In genomic region chr13:94519276-94519675, GRCm38 (mm10) we compare ENCODE assay signal across 26 mouse cellular contexts.
DNase-seq lines count a peak whose midpoint lies in the region; ATAC-seq lines count a peak whose summit lies in the region.
"Had no signal": no experiment of that assay in that cellular context is flagged by ENCODE, and none has a peak within 500 bp of the region (broad histone marks: within the 10 kb centered on the region; RNA-seq: fewer than 3 reads in every experiment).

No protein-coding gene starts in this region.

- DNase-seq in heart, embryonic 10.5 days (ENCODE audit: low spot score), result no peak
- DNase-seq in heart, postnatal 4 days, result no peak
- no peak for DNase-seq in cerebellum, postnatal 36 days
- DNase-seq: adrenal gland, adult 8-10 months; B cell, adult 2 months; cerebellum, adult 2 months; cerebellum, postnatal 14 days; gastrocnemius, postnatal 10 days; kidney, adult 9 months; kidney, postnatal 10 days; layer of hippocampus, postnatal 36 days; lung, embryonic 14.5 days; lung, postnatal 14 days; thymus, postnatal 4 days had no signal

- H3K27me3 ChIP-seq in heart, embryonic 10.5 days (ENCODE audit: insufficient read depth, poor library complexity, severe bottlenecking), result no peaks in the 10 kb centered on the region
- no peaks in the 10 kb centered on the region for H3K27me3 ChIP-seq in heart, embryonic 12.5 days (replicated peaks)
- no peaks in the 10 kb centered on the region for H3K27me3 ChIP-seq in heart, embryonic 15.5 days
- H3K27me3 ChIP-seq: forebrain, embryonic 13.5 days; hindbrain, embryonic 12.5 days; limb, embryonic 15.5 days had no signal

- no peaks in the 10 kb centered on the region for H3K9me3 ChIP-seq in heart, embryonic 10.5 days
- no peaks in the 10 kb centered on the region for H3K9me3 ChIP-seq in heart, embryonic 12.5 days (replicated peaks)
- no peaks in the 10 kb centered on the region for H3K9me3 ChIP-seq in heart, embryonic 15.5 days (replicated peaks)
- H3K9me3 ChIP-seq: forebrain, embryonic 13.5 days; hindbrain, embryonic 12.5 days; limb, embryonic 10.5 days; limb, embryonic 15.5 days; midbrain, embryonic 10.5 days had no signal

- WGBS in heart, embryonic 10.5 days, result 64% methylated on average over 8 of the region's 8 CpGs
- whole genome bisulfite sequencing in heart, embryonic 12.5 days, result 53% methylated on average over 8 of the region's 8 CpGs
- 60% methylated on average over 8 of the region's 8 CpGs for WGBS in heart, embryonic 15.5 days

- H3K36me3 ChIP-seq in heart, embryonic 10.5 days, result no peaks in the 10 kb centered on the region
- 0 out of 2 replicates have a peak, but pooled peaks cover 2% of the 10 kb centered on the region for H3K36me3 ChIP-seq in heart, embryonic 12.5 days
- no peaks in the 10 kb centered on the region; the same call in 1 of the 2 replicates for H3K36me3 ChIP-seq in heart, embryonic 15.5 days

- no peak overlapping the region for H3K4me3 ChIP-seq in heart, embryonic 10.5 days
- no peak overlapping the region for H3K4me3 ChIP-seq in heart, embryonic 12.5 days
- no peak overlapping the region for H3K4me3 ChIP-seq in heart, embryonic 15.5 days
- H3K4me3 ChIP-seq: forebrain, embryonic 13.5 days; hindbrain, embryonic 12.5 days; limb, embryonic 10.5 days; limb, embryonic 15.5 days; midbrain, embryonic 10.5 days had no signal

- peaks cover 35% of the 10 kb centered on the region for H3K4me1 ChIP-seq in heart, embryonic 10.5 days
- H3K4me1 ChIP-seq in heart, embryonic 12.5 days (replicated peaks), result peaks cover 34% of the 10 kb centered on the region
- peaks cover 22% of the 10 kb centered on the region for H3K4me1 ChIP-seq in heart, embryonic 15.5 days (replicated peaks)
- H3K4me1 ChIP-seq: hindbrain, embryonic 12.5 days; limb, embryonic 10.5 days; limb, embryonic 15.5 days; midbrain, embryonic 10.5 days had no signal

- peak overlapping the region; percentile 82 for H3K27ac ChIP-seq in heart, embryonic 10.5 days
- peak overlapping the region; percentile 70 for H3K27ac ChIP-seq in heart, embryonic 12.5 days (ENCODE audit: poor library complexity, severe bottlenecking)
- peak overlapping the region; percentile 82 for H3K27ac ChIP-seq in heart, embryonic 15.5 days
- H3K27ac ChIP-seq: forebrain, embryonic 13.5 days; hindbrain, embryonic 12.5 days; hindbrain, postnatal 0 days; limb, embryonic 10.5 days; limb, embryonic 15.5 days; liver, embryonic 14.5 days; midbrain, embryonic 10.5 days had no signal

- H3K9ac ChIP-seq in heart, embryonic 12.5 days, result no peak overlapping the region
- H3K9ac ChIP-seq in heart, embryonic 15.5 days, result no peak overlapping the region
- H3K9ac ChIP-seq: forebrain, embryonic 13.5 days; hindbrain, embryonic 12.5 days; limb, embryonic 15.5 days; liver, embryonic 14.5 days; lung, embryonic 14.5 days had no signal

- no peak overlapping the region for H3K4me2 ChIP-seq in heart, embryonic 12.5 days
- 0 out of 2 replicates have a peak overlapping the region, but pooled peaks have one; percentile 27 for H3K4me2 ChIP-seq in heart, embryonic 15.5 days
- H3K4me2 ChIP-seq: forebrain, embryonic 13.5 days; hindbrain, embryonic 12.5 days; limb, embryonic 15.5 days; lung, embryonic 14.5 days had no signal

- no peak for ATAC-seq in heart, embryonic 12.5 days (ENCODE audit: insufficient number of reproducible peaks, low FRiP score)
- ATAC-seq in heart, embryonic 15.5 days (replicated peaks; ENCODE audit: insufficient number of reproducible peaks, insufficient read depth, low FRiP score, low read depth), result 0 out of 2 replicates have a peak, but pooled peaks have one; percentile 53
- no peak for ATAC-seq in activated CD4-positive, CD25-positive, alpha-beta regulatory T cell, adult 4 months
- ATAC-seq: forebrain, embryonic 13.5 days; hindbrain, postnatal 0 days; intestine, embryonic 16.5 days; midbrain, embryonic 16.5 days had no signal
